Mouse (Mus musculus) myocyte (in vitro differentiated cells): ENCODE data around the gene Zfp983. TPM values are rescaled to one million over a fixed set of nuclear protein-coding genes. Genes with fewer than 3 reads are reported as not detected.
"Not testable (repeated sequence)": the region's sequence is repeated elsewhere in the genome, so short reads cannot be mapped to it uniquely, and the experiment has no call there.

ENCODE experiments used
- H3K27me3 ChIP-seq: one replicate; pipeline ENCODE4 v1.6.1; 2011; ENCODE audit not compliant: control insufficient read depth, insufficient read depth, insufficient read length
- H3K36me3 ChIP-seq: one replicate; pipeline ENCODE4 v1.6.1; 2011; ENCODE audit not compliant: control insufficient read depth, insufficient read depth
- H3K4me2 ChIP-seq: one replicate; pipeline ENCODE4 v1.6.1; 2011; ENCODE audit warnings: low read depth, control low read depth
- H3K4me3 ChIP-seq: one replicate; pipeline ENCODE4 v1.5.1; 2011; ENCODE audit warnings: mild to moderate bottlenecking, control low read depth, moderate library complexity
- H3K79me2 ChIP-seq: one replicate; pipeline ENCODE4 v1.6.1; 2011; ENCODE audit not compliant: control insufficient read depth, insufficient read depth
- H3ac ChIP-seq: one replicate; pipeline ENCODE4 v1.6.1; 2011; ENCODE audit not compliant: control insufficient read depth, insufficient read length
- CEBPB ChIP-seq: IDR thresholded peaks from 2 replicates; pipeline ENCODE4 v1.6.1; 2011; ENCODE audit warnings: mild to moderate bottlenecking, moderate library complexity; ENCODE audit not compliant: poor library complexity, insufficient read depth, severe bottlenecking
- E2F4 ChIP-seq: IDR thresholded peaks from one replicate; pipeline ENCODE4 v1.6.1; 2011; ENCODE audit warnings: mild to moderate bottlenecking, control low read depth, moderate library complexity; ENCODE audit not compliant: insufficient read depth
- MAX ChIP-seq: IDR thresholded peaks from one replicate; pipeline ENCODE4 v1.6.1; 2011; ENCODE audit warnings: low read depth, mild to moderate bottlenecking, control low read depth
- MYOD1 ChIP-seq, 3 experiments: IDR thresholded peaks; one replicate each; pipeline ENCODE4 v1.6.1; 2011; ENCODE audit warnings: control low read depth in 2 of 3, low read depth in 2 of 3, mild to moderate bottlenecking in 2 of 3, moderate library complexity in 1 of 3; ENCODE audit not compliant: insufficient read length in 2 of 3, control insufficient read depth in 1 of 3
- MYOG ChIP-seq, 3 experiments: IDR thresholded peaks; one replicate each; pipeline ENCODE4 v1.6.1; 2011; ENCODE audit warnings: control low read depth in 2 of 3, low read depth in 2 of 3, mild to moderate bottlenecking in 2 of 3; ENCODE audit not compliant: insufficient read length in 2 of 3, control insufficient read depth in 1 of 3, insufficient read depth in 1 of 3
- POLR2A ChIP-seq: IDR thresholded peaks from one replicate; pipeline ENCODE4 v1.6.1; 2011; ENCODE audit warnings: low read depth, mild to moderate bottlenecking, control low read depth, moderate library complexity; ENCODE audit not compliant: insufficient read length
- POLR2AphosphoS2 ChIP-seq: IDR thresholded peaks from one replicate; pipeline ENCODE4 v1.6.1; 2011; ENCODE audit warnings: low read depth, control low read depth; ENCODE audit not compliant: insufficient read length
- REST ChIP-seq: IDR thresholded peaks from one replicate; pipeline ENCODE4 v1.6.1; 2011; ENCODE audit warnings: mild to moderate bottlenecking, control low read depth, moderate library complexity; ENCODE audit not compliant: insufficient read depth, insufficient read length
- SRF ChIP-seq: IDR thresholded peaks from one replicate; pipeline ENCODE4 v1.6.1; 2011; ENCODE audit warnings: low read depth; ENCODE audit not compliant: control insufficient read depth, insufficient read length
- TCF12 ChIP-seq: IDR thresholded peaks from one replicate; pipeline ENCODE4 v1.6.1; 2011; ENCODE audit warnings: mild to moderate bottlenecking, control low read depth; ENCODE audit not compliant: poor library complexity, insufficient read depth, severe bottlenecking
- TCF3 ChIP-seq: IDR thresholded peaks from one replicate; pipeline ENCODE4 v1.6.1; 2011; ENCODE audit warnings: low read depth, control low read depth; ENCODE audit not compliant: insufficient read length
- USF1 ChIP-seq: IDR thresholded peaks from one replicate; pipeline ENCODE4 v1.6.1; 2011; ENCODE audit warnings: low read depth, mild to moderate bottlenecking, control low read depth, moderate library complexity
- polyA plus RNA-seq: library from polyadenylated mRNA; unstranded; fragments of >200 nt; fragmentation: generic; extraction: Trizol; gene quantifications from one replicate; pipeline ENCODE4 v1.2.1, GENCODE M21; 2012; ENCODE audit warnings: missing spikeins

Gene Zfp983
- polyA plus RNA-seq, result 0.44 TPM

DNA sequence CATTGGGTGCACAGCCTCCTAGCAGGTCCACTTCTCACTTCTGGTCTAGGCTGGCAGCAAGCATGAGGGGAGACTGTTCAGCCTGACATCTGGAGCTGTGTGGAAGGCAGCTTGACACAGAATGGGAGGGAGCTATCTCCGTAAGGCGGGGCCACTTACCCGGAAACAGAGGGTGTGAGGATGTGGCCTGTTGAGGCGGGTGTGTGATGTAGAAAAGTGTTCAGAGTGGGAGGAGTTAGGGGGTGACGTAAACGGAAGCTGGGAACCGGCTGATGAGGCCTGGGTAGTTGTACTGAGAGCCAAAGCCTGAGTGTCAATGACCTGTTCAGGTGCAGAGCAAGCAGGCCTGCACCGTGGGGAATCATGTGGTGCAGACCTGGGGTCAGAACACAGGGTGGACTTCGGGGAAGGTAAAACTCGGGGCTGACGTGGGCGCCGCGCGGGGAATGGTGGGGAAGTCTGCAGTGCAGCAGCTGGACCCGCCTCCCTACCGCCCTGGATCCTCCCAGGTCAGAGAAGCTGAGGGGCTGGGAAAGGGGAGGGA lies at the start of gene Zfp983:
TSS of gene Zfp983 (plus strand) at position 261 of the 544 bp plus-strand sequence.
- not testable (repeated sequence) for H3ac ChIP-seq, H3K27me3 ChIP-seq, H3K36me3 ChIP-seq, H3K79me2 ChIP-seq
- Histone ChIP-seq H3K4me3 (peak within 1 kb of the TSS; percentile 18), H3K4me2 (peak within 1 kb of the TSS; percentile 86)
- TF ChIP-seq POLR2A, result peak; percentile 34
- TF ChIP-seq POLR2AphosphoS2, result peak; percentile 23

GRCm38 (mm10) chr17:21616356-21616755 lies 34.1 kb upstream of the Zfp983 start:
- Histone ChIP-seq H3K4me2 (no peak overlapping the region), H3K27me3 (no peaks in the 10 kb centered on the region), H3K36me3 (no peaks in the 10 kb centered on the region), H3K4me3 (no peak overlapping the region), H3ac (no peak overlapping the region), H3K79me2 (no peaks in the 10 kb centered on the region)
- no peak for TF ChIP-seq POLR2AphosphoS2
- no peak for TF ChIP-seq MYOG (IDR thresholded peaks at IDR 0.05; ENCODE audit: control insufficient read depth in 1 of 3, insufficient read depth in 1 of 3, insufficient read length in 2 of 3, low read depth in 2 of 3)
- TF ChIP-seq USF1, result no peak
- TF ChIP-seq SRF, result no peak
- no peak for TF ChIP-seq TCF12
- no peak for TF ChIP-seq MYOD1 (IDR thresholded peaks at IDR 0.05; ENCODE audit: control insufficient read depth in 1 of 3, insufficient read length in 2 of 3, low read depth in 2 of 3)
- no peak for TF ChIP-seq E2F4

DNA sequence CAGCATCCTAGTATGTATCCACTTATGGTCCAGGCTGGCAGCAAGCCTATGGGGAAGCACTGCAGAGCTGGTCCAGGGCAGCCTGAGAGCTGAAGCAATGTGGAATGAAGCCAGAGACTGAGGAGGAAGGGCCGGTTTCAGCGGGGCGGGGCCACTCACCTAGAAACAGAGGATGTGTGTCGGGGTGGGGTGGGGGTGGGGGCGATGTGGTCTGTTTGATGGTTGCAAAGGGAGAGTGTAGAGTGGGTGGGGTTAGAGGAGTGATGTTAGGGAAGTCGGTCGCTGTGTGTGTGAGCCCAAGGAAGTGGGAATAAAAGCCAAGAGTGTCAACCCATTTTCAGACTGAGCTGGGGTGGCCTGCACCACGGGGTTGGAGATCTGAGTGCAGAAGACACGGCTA lies 33.1 kb upstream of the Zfp983 start:
- Histone ChIP-seq H3K79me2 (no peaks in the 10 kb centered on the region), H3K4me3 (no peak overlapping the region), H3K4me2 (no peak overlapping the region), H3K27me3 (no peaks in the 10 kb centered on the region), H3ac (no peak overlapping the region), H3K36me3 (no peaks in the 10 kb centered on the region)
- TF ChIP-seq POLR2A, result no peak
- no peak for TF ChIP-seq CEBPB
- TF ChIP-seq POLR2AphosphoS2, result no peak
- TF ChIP-seq MAX, result no peak
- no peak for TF ChIP-seq SRF
- no peak for TF ChIP-seq USF1
- TF ChIP-seq MYOG (IDR thresholded peaks at IDR 0.05; ENCODE audit: control insufficient read depth in 1 of 3, insufficient read depth in 1 of 3, insufficient read length in 2 of 3, low read depth in 2 of 3), result no peak
- TF ChIP-seq E2F4, result no peak
- TF ChIP-seq REST, result no peak
- TF ChIP-seq TCF12, result no peak
- no peak for TF ChIP-seq TCF3

DNA sequence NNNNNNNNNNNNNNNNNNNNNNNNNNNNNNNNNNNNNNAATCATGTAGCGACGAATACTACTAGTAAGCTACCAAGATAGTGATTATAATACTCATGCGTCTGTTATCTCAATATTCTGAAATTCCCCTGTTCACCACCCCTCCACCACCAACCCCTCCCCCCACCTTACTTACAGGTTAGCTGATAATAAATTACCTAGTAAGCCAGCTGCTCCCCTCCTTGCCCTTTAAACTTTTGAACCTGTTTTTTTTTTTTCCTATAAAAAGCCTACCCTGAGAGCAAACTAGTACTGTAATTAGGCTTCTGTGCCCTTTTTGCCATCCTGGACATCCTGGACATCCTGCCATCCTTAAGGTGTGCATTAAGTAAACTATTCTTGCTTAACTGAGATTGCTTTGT lies 26.8 kb upstream of the Zfp983 start:
- no peak for TF ChIP-seq MAX
- TF ChIP-seq MYOG (IDR thresholded peaks at IDR 0.05; ENCODE audit: control insufficient read depth in 1 of 3, insufficient read depth in 1 of 3, insufficient read length in 2 of 3, low read depth in 2 of 3), result no peak
- TF ChIP-seq POLR2AphosphoS2, result no peak
- TF ChIP-seq USF1, result no peak
- no peak for TF ChIP-seq REST
- no peak for TF ChIP-seq SRF
- no peak for TF ChIP-seq POLR2A
- no peak for TF ChIP-seq TCF12
- no peak for TF ChIP-seq TCF3
- TF ChIP-seq E2F4, result no peak
- no peak for TF ChIP-seq MYOD1 (IDR thresholded peaks at IDR 0.05; ENCODE audit: control insufficient read depth in 1 of 3, insufficient read length in 2 of 3, low read depth in 2 of 3)
- no peak for TF ChIP-seq CEBPB
- no peaks in the 10 kb centered on the region for H3K36me3 ChIP-seq
- no peak overlapping the region for H3K4me2 ChIP-seq
- no peaks in the 10 kb centered on the region for H3K79me2 ChIP-seq
- no peak overlapping the region for H3K4me3 ChIP-seq
- no peaks in the 10 kb centered on the region for H3K27me3 ChIP-seq
- H3ac ChIP-seq, result no peak overlapping the region

- H3K27me3 ChIP-seq, H3K79me2 ChIP-seq, H3K4me2 ChIP-seq, H3K4me3 ChIP-seq, H3ac ChIP-seq, H3K36me3 ChIP-seq: not testable (repeated sequence)
These were observed 14.7 kb upstream of the Zfp983 start for GRCm38 (mm10) chr17:21635758-21636157.

DNA sequence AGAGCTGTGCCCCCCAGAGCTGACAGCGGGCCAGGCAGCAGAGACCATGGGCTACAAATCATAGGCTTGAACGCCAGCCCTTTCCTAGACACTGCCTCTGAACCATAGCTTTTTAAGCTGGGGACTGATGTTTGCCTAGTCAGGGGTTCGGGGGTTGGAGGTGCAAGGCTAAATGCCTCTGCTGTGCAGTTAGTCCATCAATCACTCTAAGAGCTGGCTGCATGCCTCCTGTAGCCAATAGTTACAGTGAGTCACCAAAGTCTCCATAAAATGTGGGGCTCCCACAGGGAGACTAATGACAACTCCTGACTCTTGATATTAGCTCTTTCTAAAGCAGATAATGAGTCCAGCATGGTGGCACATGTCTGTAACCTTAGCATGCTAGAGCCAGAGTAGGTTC lies 1.6 kb upstream of the Zfp983 start:
- no peaks in the 10 kb centered on the region for H3K79me2 ChIP-seq
- no peak overlapping the region for H3K4me2 ChIP-seq
- no peaks in the 10 kb centered on the region for H3K36me3 ChIP-seq
- TF ChIP-seq TCF3, result no peak
- no peak for TF ChIP-seq REST
- no peak for TF ChIP-seq USF1
- TF ChIP-seq MAX, result no peak
- no peak for TF ChIP-seq SRF
- TF ChIP-seq POLR2A, result no peak
- TF ChIP-seq POLR2AphosphoS2, result no peak
- TF ChIP-seq CEBPB, result no peak
- no peak for TF ChIP-seq MYOD1 (IDR thresholded peaks at IDR 0.05; ENCODE audit: control insufficient read depth in 1 of 3, insufficient read length in 2 of 3, low read depth in 2 of 3)
- no peak for TF ChIP-seq E2F4
- TF ChIP-seq MYOG (IDR thresholded peaks at IDR 0.05; ENCODE audit: control insufficient read depth in 1 of 3, insufficient read depth in 1 of 3, insufficient read length in 2 of 3, low read depth in 2 of 3), result no peak
- TF ChIP-seq TCF12, result no peak
- H3ac ChIP-seq, result no peak overlapping the region
- H3K4me3 ChIP-seq, result no peak overlapping the region
- no peaks in the 10 kb centered on the region for H3K27me3 ChIP-seq
